Mouse (Mus musculus) megakaryocyte, embryonic 14.5 days (primary cell): Measurements from ENCODE around the gene Atoh8.

Experiments used
- FLI1 ChIP-seq: IDR thresholded peaks from 2 replicates; pipeline ENCODE4 v1.6.1; 2012; ENCODE audit warnings: low read length, inconsistent platforms, mixed read lengths
- GATA1 ChIP-seq: IDR thresholded peaks from 3 replicates; pipeline ENCODE4 v1.6.1; 2012; ENCODE audit warnings: mixed read lengths, low read length, inconsistent platforms, borderline replicate concordance

- TF ChIP-seq GATA1 = no peak
- no peak for TF ChIP-seq FLI1
Observed at GRCm38 (mm10) chr6:72218281-72218680, 17.1 kb downstream of the Atoh8 start.
